Mouse (Mus musculus) spleen, adult 12 weeks (tissue): ENCODE measurements around the gene Il15.

Source experiments
- DNase-seq: peaks from one replicate; pipeline ENCODE4 v3.0.0; 2022; ENCODE audit warnings: low spot score

Gene Il15

GRCm38 (mm10) chr8:82356091-82356490, 46.9 kb downstream of the Il15 start:
- DNase-seq = no peak

DNA sequence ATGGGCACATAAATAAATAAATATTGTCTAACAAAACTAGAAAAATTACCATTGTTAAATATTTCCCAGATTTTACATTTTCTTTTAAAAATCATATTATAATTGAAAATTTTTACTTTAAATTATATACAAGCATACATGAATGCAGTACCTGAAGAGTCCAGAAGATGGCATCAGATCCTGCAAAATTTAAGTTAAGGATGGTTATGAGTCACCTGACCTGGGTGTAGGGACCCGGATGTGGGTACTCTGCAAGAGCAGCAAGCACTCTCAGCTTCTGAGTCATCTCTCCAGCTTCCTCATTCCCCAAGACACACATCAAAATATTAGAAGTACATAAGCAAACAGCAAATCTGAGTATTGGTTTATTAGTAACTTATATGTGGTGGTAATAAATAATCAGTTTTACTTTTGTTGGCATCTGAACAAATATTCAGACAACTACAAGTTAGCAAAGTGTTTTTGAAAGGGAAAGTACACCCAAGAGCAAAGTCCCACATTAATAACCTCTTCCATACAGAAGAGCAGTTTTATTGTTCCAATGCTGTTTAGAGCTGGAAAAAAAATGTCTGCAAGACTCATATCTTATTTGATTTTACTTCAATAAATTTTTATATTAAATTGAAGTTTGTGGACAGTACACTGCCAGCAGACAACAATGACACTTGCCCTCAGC, 51.6 kb downstream of the Il15 start:
- DNase-seq = no peak

DNA sequence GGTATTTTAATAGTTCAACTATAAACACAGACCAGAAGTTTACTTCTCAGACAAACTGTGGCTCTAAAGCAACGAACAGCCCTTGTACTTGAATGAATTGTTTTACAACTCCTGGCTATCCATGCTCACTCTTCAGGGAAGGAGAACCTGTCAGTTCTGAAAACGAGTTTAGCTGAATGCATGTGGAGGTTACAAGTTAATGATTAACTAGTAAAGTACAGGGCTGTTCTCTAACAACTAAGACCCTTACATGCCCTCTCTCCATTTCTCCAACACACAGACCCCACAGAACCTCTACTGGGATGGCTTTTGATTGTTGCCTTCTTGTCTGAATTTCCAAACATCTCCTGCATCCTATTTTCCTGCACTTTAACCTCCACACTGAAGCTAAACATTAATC, 53.7 kb downstream of the Il15 start:
- no peak for DNase-seq

DNA sequence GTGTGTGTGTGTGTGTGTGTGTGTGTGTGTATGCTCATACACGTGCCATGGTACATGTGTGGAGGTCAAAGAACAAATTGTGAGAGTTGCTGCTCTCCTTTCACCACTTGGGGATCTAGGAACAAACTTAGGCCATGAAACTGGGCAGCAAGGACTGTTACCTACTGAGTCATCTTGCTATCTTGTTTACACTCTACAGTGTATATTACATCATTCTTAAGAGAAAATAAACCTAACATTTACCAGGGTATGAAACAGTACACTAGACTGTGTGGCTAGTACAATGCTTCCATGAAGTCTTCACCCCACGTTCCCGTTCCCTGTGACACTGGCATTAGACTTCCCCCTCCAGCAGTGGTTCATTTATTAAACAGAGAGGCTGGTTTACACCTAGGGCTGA, 56.5 kb downstream of the Il15 start:
- no peak for DNase-seq

DNA sequence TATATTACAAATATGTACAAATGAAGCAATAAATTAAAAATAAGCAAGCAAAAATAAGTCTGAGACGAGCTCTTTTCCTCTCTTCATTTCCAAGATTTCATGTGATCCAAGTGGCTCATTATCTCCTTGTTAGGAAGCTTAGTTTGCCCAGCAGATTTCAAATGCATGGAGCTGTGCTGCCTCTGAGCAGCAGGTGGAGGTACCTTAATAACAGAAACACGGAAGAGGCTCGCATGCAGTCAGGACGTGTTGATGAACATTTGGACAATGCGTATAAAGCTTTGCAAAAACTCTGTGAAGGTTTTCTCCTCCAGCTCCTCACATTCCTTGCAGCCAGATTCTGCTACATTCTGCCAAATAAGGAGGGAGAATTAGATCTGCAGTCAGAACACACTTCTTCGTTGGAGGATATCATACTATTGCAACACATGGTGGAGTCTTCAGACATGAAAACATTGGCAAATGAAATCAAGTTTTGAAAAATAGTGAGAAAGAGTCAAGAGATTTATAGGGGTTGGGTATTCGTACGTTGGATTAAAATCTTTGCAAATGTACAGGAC, 71.3 kb downstream of the Il15 start:
- no peak for DNase-seq

GRCm38 (mm10) chr8:82327986-82328652, 74.9 kb downstream of the Il15 start:
- DNase-seq = no peak

DNA sequence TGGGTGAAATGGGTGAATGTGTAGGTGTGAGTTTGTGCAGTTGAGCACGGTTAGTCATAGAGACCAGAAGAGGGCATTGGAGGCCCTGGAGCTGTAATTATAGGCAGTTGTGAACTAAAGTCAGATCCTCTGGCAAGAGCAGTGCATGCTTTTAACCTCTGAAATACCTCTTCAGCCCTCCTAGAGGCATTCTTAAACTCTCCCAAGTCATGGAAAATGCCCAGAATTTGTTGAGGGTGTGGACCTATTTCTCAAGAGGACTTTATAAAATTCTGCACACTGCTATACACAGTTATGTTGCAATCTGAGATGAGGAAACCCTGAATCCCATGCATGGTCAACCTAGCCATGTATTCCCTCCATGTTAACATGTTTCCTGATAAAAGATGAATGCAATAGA, 77.0 kb downstream of the Il15 start:
- no peak for DNase-seq

- no peak for DNase-seq
These were observed 77.4 kb downstream of the Il15 start for GRCm38 (mm10) chr8:82325586-82325985.

GRCm38 (mm10) chr8:82317446-82317845, 85.6 kb downstream of the Il15 start:
- no peak for DNase-seq

- DNase-seq = no peak
These were observed 96.6 kb downstream of the Il15 start for GRCm38 (mm10) chr8:82306424-82306823.

- DNase-seq = no peak
These were observed 106.8 kb downstream of the Il15 start for GRCm38 (mm10) chr8:82296256-82296655.

- DNase-seq = no peak
These were observed 111.4 kb downstream of the Il15 start for GRCm38 (mm10) chr8:82291659-82292058.

DNA sequence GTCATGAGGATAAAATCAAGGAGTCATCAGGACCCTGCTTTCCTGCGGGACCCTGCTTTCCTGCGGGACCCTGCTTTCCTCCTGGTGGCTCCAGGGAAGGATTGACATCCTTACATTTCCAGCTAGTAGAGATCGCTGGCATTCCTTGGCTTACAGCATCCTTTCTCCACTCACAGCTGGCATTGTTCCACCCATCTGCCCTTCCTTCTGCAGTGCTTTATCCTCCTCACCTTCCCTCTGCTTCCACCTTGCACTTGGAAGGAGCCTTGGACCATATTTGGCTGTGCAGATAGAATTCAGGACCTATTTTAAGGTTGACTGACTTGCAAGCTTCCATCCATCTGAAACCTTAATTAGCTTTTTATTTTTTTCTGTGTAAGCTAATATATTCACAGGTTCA, 117.2 kb downstream of the Il15 start:
- DNase-seq = no peak

GRCm38 (mm10) chr8:82281995-82282394, 121.0 kb downstream of the Il15 start:
- DNase-seq = no peak
